Mouse (Mus musculus) liver, adult 2 months (tissue): ENCODE results near the gene Snapin.

Experiments used
- CTCF ChIP-seq: fragments of 200-500 bp; IDR thresholded peaks from 2 replicates; pipeline ENCODE4 v1.5.1; 2011; ENCODE audit warnings: low read depth, low read length, control low read depth
- POLR2A ChIP-seq: fragments of 200-500 bp; IDR thresholded peaks from 2 replicates; pipeline ENCODE4 v1.6.1; 2011; ENCODE audit warnings: low read length, control low read depth; ENCODE audit not compliant: insufficient read depth; ENCODE audit errors: extremely low read depth

GRCm38 (mm10) chr3:90515789-90516188 is 25.0 kb upstream of the Snapin start:
- TF ChIP-seq CTCF = no peak
- TF ChIP-seq POLR2A = no peak
